Mouse (Mus musculus): ENCODE measurements around the gene Lemd1.

The Lemd1 gene

GRCm38 (mm10) chr1:132202771-132203170, 11.5 kb downstream of the Lemd1 start:
- no peak for DNase-seq

GRCm38 (mm10) chr1:132205958-132206357, 14.7 kb downstream of the Lemd1 start:
- no peak for DNase-seq

GRCm38 (mm10) chr1:132206828-132207227, 15.6 kb downstream of the Lemd1 start:
- no peak for DNase-seq

DNA sequence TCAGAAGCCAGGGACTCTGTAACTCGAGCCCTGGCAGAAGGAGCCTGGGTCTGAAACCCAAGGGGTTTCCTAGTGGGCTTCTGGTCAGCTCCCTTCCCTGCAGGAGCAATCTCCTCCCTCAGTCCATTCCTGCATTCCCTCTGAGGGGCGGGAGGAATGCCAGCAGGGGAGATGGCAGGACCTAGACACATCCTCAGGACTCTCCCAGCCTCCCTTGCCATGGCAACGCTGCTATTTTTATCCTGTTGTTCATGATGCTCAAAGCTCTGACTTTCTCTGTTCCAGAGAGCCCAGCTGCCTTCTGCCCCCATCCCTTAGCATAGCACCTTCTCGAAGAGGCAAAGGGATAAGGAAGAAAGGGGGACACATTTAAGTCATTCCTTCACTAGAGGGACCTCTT, 16.9 kb downstream of the Lemd1 start:
- DNase-seq: no peak

DNA sequence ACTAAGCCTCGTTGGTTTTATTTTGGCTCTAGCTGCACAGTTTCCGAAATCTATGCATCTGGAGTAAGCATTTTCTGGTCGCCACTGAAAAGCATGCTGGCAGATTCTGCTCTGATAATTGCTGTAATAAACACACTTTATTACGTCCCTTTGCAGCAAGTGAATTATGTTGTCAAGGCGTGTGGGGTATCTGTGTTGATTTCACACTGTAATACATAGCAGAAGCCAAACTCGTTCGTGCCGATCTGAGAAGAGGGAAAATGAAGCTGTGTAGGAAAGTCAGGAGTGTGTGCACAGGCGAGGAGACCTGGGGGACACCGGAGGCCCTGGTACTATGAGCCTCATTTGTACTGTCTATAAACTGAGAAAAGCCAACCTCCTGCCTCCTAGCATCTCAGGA, 18.2 kb downstream of the Lemd1 start:
- no peak for DNase-seq

DNA sequence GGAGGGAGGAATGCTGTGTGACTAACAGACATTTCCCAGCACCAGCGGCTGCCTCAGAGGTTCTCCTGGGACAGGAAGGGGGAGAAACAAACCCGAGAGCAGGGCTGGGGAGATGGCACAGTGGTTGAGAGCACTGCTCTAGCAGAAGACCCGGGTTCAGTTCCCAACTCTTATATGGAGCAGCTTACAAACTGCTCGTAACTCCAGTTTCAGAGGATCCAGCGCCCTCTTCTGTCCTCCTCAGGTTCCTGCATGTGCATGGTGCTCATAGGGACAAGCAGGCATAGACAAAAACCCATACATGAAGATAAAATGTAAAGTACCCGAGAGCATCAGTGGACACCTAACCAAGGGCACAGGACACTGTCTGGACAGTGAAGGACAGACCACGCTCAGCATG, 19.7 kb downstream of the Lemd1 start:
- DNase-seq: peak; percentile 19 to 52

GRCm38 (mm10) chr1:132211672-132212071, 20.4 kb downstream of the Lemd1 start:
- DNase-seq: no peak

GRCm38 (mm10) chr1:132212218-132212617, 21.0 kb downstream of the Lemd1 start:
- peak; percentile 22 to 55 for DNase-seq

- no peak for DNase-seq
Measured at GRCm38 (mm10) chr1:132213076-132213475, 21.8 kb downstream of the Lemd1 start.

GRCm38 (mm10) chr1:132216276-132216675, 25.0 kb downstream of the Lemd1 start:
- DNase-seq: no peak

DNA sequence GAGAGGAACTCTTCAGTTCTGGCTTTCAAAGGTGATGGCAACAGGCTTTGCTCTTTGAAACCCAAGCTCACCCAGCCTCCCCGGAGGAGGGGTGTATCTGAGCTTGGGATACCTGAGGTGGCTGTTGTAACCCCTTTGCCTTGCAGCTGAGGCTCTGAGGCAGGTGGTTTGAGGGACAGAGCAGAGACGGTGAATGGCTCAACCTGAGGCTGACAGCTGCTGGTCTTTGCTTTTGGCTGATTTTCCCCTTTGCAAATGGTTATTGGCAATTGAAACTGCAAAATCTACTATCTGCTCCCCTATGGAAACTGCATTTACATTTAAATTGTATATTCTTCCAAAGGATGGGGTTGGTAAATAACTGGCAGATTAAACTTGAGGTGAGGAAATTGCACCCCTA, 30.4 kb downstream of the Lemd1 start:
- DNase-seq: no peak

DNA sequence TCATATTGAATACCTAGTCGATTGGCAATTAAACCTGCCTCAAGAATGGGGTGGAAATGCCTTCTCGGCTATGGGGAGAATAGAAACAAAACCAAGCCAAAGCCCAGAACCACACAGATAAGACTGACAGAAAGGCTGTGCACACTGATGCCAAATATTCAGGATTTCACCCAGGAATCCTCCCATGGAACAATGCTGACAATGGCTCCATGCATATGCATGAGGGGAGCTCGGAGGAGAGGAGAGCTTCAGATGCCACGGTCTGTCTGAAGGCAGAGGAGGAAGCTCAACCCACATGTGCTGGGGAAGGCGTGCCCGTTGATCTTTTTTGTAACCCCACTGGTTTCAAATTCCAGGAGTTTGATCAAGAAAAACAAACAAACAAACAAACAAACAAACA, 30.9 kb downstream of the Lemd1 start:
- no peak for DNase-seq

GRCm38 (mm10) chr1:132226297-132227080, 35.3 kb downstream of the Lemd1 start:
- no peak for DNase-seq

DNA sequence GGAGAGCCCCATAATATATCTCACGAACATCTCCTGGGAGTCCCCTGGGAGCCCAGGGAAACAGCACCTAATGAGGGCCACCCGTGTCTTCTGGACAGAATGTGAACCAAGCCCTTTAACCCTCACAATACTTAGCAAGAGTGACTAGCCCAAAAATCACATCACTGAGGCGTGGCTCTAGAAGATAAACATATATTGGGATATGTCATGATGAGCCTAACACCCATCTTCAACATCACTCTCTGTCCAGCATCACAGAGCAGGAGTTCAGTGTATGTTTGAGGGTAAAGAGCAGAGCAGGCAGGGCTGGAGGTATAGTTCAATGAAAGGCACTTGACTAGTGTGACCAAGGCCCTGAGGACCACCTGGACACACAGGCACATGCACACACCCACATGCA, 38.4 kb downstream of the Lemd1 start, which contains the start of gene Gm10188:
TSS of gene Gm10188 (minus strand) at position 101 of the 400 bp plus-strand sequence.
- DNase-seq: no peak

- DNase-seq: no peak
Measured at GRCm38 (mm10) chr1:132231470-132232274, 40.4 kb downstream of the Lemd1 start.

DNA sequence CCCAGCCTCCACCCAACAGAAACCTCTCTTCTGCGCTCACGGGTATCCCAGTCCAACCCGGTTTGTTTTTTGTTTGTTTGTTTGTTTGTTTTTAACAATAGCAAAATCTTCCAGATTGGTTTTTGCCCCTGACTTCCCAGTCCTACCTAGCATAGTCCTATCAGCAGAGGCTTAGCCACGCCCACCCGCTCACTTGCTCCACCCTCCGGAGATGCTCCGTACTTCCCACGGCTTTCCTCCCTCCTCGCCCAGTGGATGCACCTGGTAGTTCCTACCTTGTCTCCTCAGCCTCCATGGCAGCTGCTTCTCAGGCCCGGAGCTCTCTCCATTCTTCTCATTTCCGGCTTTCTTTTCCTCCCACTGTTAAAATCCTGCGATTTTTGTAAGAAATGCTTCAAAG, 42.3 kb downstream of the Lemd1 start:
- peak; percentile 12 to 49 for DNase-seq

DNA sequence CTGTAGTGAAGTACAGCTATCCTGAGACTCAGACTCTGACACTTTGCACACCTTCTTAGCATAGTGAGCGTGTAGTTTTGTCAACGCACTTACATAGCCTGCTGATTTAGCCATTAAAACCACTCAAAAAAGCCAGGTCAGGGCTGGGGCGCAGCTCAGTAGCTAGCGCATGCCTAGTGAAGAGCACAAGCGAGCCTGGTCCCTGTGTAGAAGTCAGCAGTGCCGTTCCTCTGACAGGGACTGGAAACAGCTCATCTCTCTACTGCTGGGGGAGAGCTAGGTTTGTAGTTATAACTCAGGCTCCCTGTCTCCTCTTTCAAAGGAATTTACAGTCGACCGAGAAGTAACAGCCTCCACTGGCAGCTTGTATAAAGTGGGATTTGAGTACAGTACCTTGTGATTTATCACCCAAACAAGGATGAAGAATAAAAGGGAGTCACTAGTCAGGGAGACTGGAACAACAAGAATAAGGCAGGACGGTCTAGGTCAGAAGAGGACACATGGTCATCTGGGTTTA, 43.6 kb downstream of the Lemd1 start:
- DNase-seq: no peak

DNA sequence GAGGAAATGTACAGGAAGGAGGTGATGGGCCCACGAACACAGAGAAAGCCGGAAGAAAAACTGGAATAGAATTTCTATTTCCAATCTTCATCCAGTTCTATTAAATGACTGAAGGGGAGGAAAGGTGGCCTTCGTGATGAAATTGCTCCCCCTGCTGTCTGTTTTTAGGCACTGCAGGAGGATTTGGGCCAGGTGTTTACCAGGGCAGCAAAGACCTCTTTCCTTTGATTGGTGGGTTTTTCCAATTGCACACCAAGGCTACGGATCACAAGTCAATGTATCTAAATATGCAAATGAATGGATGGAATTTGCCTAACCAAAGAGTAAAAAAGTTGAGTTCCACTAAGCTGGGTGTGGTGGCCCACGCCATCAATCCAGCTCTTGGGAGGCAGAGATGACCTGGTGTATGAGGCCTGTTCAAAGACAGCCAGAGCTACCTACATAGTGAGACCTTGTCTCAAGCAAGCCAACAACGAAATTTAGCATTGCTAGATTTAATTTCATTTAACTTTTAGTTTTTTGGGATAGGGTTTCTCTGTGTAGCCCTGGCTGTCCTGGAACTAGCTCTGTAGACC, 46.4 kb downstream of the Lemd1 start:
- DNase-seq: peak; percentile 29 to 73

DNA sequence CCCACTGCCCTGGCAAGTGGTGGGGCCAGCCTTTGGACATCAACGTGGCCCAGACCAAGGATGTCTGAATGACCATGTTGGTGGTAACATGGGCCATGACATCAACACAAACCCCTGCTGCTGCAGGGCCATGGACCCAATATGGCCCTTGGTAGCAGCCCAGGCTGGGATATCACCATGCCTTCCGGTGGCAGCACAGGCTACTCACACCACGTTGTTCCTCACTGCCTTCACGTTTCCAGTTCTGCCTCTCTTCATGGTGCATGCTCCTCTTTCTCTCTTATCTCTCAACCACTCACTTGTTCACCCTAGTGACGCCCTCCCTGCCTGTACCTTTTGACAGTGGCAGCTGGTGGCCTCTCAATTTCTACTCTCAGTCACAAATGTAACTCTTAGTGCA, 53.8 kb downstream of the Lemd1 start:
- no peak for DNase-seq

DNA sequence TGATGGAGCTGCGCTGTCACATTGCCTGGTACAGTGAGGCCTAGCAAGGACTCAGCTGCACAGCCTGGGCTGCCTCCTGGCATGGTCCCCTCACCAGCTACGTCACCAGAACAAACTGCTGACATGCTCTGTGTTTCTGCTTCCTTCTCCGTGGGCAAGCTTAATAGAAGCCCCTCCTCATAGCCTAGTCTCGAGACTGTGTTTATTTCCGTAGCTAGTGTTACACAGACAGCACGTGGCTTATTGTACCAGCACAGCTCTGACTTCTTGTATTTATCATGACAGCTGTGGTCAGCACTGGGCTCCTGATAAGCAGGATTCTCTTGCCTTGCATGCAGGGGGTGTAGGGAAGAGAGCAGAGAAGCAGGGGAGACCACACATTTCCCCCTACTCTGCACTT, 54.9 kb downstream of the Lemd1 start:
- no peak for DNase-seq

- peak; percentile 42 to 49 for DNase-seq
Measured at GRCm38 (mm10) chr1:132246641-132247040, 55.4 kb downstream of the Lemd1 start.

DNA sequence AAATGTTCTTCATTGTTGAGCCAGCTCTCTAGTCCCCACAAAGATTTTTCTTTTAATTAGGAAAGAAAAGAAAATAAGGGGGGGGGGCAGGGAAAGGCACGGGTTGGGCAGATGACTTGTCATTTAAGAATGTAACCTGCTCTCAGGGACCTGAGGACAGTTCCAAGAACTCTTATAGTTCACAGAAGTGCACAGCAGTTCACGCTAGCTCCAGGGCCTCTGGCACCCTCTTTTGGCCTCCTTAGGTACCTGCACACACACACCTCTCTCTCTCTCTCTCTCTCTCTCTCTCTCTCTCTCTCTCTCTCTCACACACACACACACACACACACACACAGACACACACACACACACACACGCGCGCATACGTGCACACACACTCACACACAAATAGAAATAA, 63.2 kb downstream of the Lemd1 start:
- no peak for DNase-seq

DNA sequence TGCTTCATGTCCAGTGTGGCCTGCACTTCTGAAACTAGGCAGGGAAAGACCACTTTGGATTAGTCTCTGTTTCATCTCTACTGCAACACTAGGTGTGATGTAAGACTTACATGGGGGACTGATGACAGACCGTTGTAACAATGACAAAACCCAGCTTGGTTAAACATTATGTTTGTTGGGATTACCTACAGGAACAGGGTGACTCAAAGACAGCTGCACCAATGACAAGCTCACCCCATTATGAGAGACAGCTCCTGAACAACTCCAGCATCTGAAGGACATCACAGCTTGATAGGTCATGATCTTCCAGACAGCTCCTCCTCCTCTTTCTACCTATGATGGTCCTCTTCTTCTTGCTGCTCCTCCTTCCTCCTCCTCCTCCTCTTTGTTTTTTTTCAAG, 69.1 kb downstream of the Lemd1 start:
- no peak for DNase-seq

DNA sequence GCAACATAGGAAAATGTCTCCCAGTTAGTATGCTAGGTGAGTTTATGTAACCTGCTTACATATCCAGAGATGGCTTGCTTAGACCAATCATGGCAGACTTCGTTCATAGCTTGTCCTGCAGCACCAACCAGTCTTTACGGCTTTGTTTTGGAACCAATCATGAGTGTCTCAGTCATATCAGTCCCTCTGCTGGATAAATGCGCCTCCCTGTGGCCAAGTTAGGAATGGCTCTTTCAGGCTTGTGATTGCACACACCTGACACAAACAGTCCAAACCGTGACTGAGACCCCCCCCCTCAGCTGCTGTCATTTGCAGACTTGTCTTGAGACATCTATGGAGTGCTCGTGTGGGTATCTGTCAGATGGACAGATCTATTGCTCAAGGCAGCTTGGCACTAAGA, 69.8 kb downstream of the Lemd1 start:
- no peak for DNase-seq

Measured in kidney, adult 8-10 months (tissue).